Mouse (Mus musculus) MEL (cell line): ENCODE results near the gene Sult6b2. TPM values are rescaled to one million over a fixed set of nuclear protein-coding genes. Genes with fewer than 3 reads are reported as not detected.

Experiments used
- DNase-seq: peaks from one replicate; pipeline ENCODE4 v3.0.0; 2011; ENCODE audit warnings: low read depth, low spot score
- H3K27ac ChIP-seq: 2 replicates; pipeline ENCODE4 v1.5.1; 2012; ENCODE audit warnings: low read depth, mild to moderate bottlenecking, control low read depth, low read length, moderate library complexity; ENCODE audit not compliant: control insufficient read depth
- H3K27me3 ChIP-seq, 2 experiments: fragments of 150-350 bp in 1 of 2; sonication (generic) in 1 of 2; 2 replicates each; pipeline ENCODE4 v1.6.1; 2012; ENCODE audit warnings: low read length in 2 of 2, mild to moderate bottlenecking in 2 of 2, improper control_type of control experiment in 1 of 2, moderate library complexity in 1 of 2; ENCODE audit not compliant: insufficient read depth in 2 of 2, control insufficient read depth in 1 of 2
- H3K36me3 ChIP-seq, 2 experiments: 2 replicates each; pipeline ENCODE4 v1.6.1; 2012 to 2014; ENCODE audit warnings: low read length in 2 of 2, improper control_type of control experiment in 1 of 2, inconsistent platforms in 1 of 2, mild to moderate bottlenecking in 1 of 2; ENCODE audit not compliant: insufficient read depth in 2 of 2, control insufficient read depth in 1 of 2
- H3K4me1 ChIP-seq, 2 experiments: fragments of 150-350 bp in 1 of 2; sonication (generic) in 1 of 2; 2 replicates each; pipeline ENCODE4 v1.6.1; 2012; ENCODE audit warnings: low read length in 2 of 2, improper control_type of control experiment in 1 of 2, mild to moderate bottlenecking in 1 of 2; ENCODE audit not compliant: insufficient read depth in 2 of 2, control insufficient read depth in 1 of 2
- H3K4me3 ChIP-seq, 2 experiments: fragments of 150-350 bp in 1 of 2; sonication (generic) in 1 of 2; 2 replicates each; pipeline ENCODE4 v1.5.1; 2012; ENCODE audit warnings: low read depth in 2 of 2, low read length in 2 of 2, mild to moderate bottlenecking in 2 of 2, moderate library complexity in 2 of 2, control low read depth in 1 of 2, improper control_type of control experiment in 1 of 2; ENCODE audit not compliant: control insufficient read depth in 1 of 2, insufficient read depth in 1 of 2
- H3K79me2 ChIP-seq: 2 replicates; pipeline ENCODE4 v1.6.1; 2012; ENCODE audit warnings: mild to moderate bottlenecking, low read length, moderate library complexity; ENCODE audit not compliant: control insufficient read depth, poor library complexity, insufficient read depth
- H3K9ac ChIP-seq: 2 replicates; pipeline ENCODE4 v1.6.1; 2012; ENCODE audit warnings: low read depth, mild to moderate bottlenecking, control low read depth, low read length, moderate library complexity; ENCODE audit not compliant: control insufficient read depth, poor library complexity, severe bottlenecking
- H3K9me3 ChIP-seq: fragments of 150-350 bp; sonication (generic); replicated peaks from 2 replicates; pipeline ENCODE4 v1.6.1; 2012; ENCODE audit warnings: mild to moderate bottlenecking, low read length, improper control_type of control experiment, moderate library complexity; ENCODE audit not compliant: insufficient read depth
- BHLHE40 ChIP-seq: IDR thresholded peaks from 2 replicates; pipeline ENCODE4 v1.6.1; 2012; ENCODE audit warnings: low read depth, mild to moderate bottlenecking, inconsistent platforms, low read length, improper control_type of control experiment, borderline replicate concordance
- CHD1 ChIP-seq: IDR thresholded peaks from 2 replicates; pipeline ENCODE4 v1.6.1; 2012; ENCODE audit warnings: low read depth, mild to moderate bottlenecking, inconsistent platforms, low read length, improper control_type of control experiment
- CHD2 ChIP-seq: IDR thresholded peaks from 2 replicates; pipeline ENCODE4 v1.6.1; 2011; ENCODE audit warnings: low read length, improper control_type of control experiment
- ETS1 ChIP-seq: IDR thresholded peaks from 2 replicates; pipeline ENCODE4 v1.6.1; 2012; ENCODE audit warnings: low read depth, mild to moderate bottlenecking, inconsistent platforms, low read length, improper control_type of control experiment, moderate library complexity
- GABPA ChIP-seq: IDR thresholded peaks from 2 replicates; pipeline ENCODE4 v1.6.1; 2012; ENCODE audit warnings: low read depth, mild to moderate bottlenecking, inconsistent platforms, low read length, improper control_type of control experiment, moderate library complexity
- GATA1 ChIP-seq: IDR thresholded peaks from 2 replicates; pipeline ENCODE4 v1.6.1; 2011; ENCODE audit warnings: low read depth, low read length, improper control_type of control experiment
- HCFC1 ChIP-seq: IDR thresholded peaks from 2 replicates; pipeline ENCODE4 v1.6.1; 2012; ENCODE audit warnings: low read depth, mild to moderate bottlenecking, inconsistent platforms, low read length, improper control_type of control experiment, moderate library complexity
- JUND ChIP-seq: IDR thresholded peaks from 2 replicates; pipeline ENCODE4 v1.6.1; 2011; ENCODE audit warnings: low read depth, mild to moderate bottlenecking, improper control_type of control experiment, low read length
- KAT2A ChIP-seq: conservative IDR thresholded peaks from 2 replicates; pipeline ENCODE4 v1.6.1; 2012; ENCODE audit warnings: low read depth, low read length, improper control_type of control experiment, inconsistent platforms
- MAX ChIP-seq: IDR thresholded peaks from 2 replicates; pipeline ENCODE4 v1.6.1; 2011; ENCODE audit warnings: low read length, improper control_type of control experiment
- MEF2A ChIP-seq: IDR thresholded peaks from 2 replicates; pipeline ENCODE4 v1.6.1; 2014; ENCODE audit warnings: low read depth, mild to moderate bottlenecking, inconsistent platforms, low read length, improper control_type of control experiment; ENCODE audit not compliant: poor library complexity, insufficient replicate concordance, severe bottlenecking; ENCODE audit errors: extremely low read depth
- MXI1 ChIP-seq: IDR thresholded peaks from 2 replicates; pipeline ENCODE4 v1.6.1; 2011; ENCODE audit warnings: mild to moderate bottlenecking, low read depth, low read length, improper control_type of control experiment
- MYB ChIP-seq: IDR thresholded peaks from 2 replicates; pipeline ENCODE4 v1.6.1; 2011; ENCODE audit warnings: mild to moderate bottlenecking, low read depth, low read length, improper control_type of control experiment
- MYC ChIP-seq: IDR thresholded peaks from 2 replicates; pipeline ENCODE4 v1.6.1; 2011; ENCODE audit warnings: low read depth, mild to moderate bottlenecking, low read length, improper control_type of control experiment, moderate library complexity
- POLR2A ChIP-seq, 2 experiments: IDR thresholded peaks; 2 replicates each; pipeline ENCODE4 v1.6.1; 2011 to 2012; ENCODE audit warnings: low read length in 2 of 2, mild to moderate bottlenecking in 2 of 2, control low read depth in 1 of 2, improper control_type of control experiment in 1 of 2, low read depth in 1 of 2, moderate library complexity in 1 of 2; ENCODE audit not compliant: control insufficient read depth in 1 of 2, insufficient read depth in 1 of 2, poor library complexity in 1 of 2
- POLR2AphosphoS2 ChIP-seq: IDR thresholded peaks from 2 replicates; pipeline ENCODE4 v1.6.1; 2011; ENCODE audit warnings: low read length, improper control_type of control experiment
- POLR2AphosphoS5 ChIP-seq: IDR thresholded peaks from 2 replicates; pipeline ENCODE4 v1.6.1; 2012; ENCODE audit warnings: low read depth, borderline replicate concordance, mild to moderate bottlenecking, inconsistent platforms, low read length, moderate library complexity, mixed read lengths
- RAD21 ChIP-seq: IDR thresholded peaks from 2 replicates; pipeline ENCODE4 v1.6.1; 2011; ENCODE audit warnings: mild to moderate bottlenecking, low read depth, low read length, improper control_type of control experiment
- SIN3A ChIP-seq: IDR thresholded peaks from 2 replicates; pipeline ENCODE4 v1.6.1; 2012; ENCODE audit warnings: low read length, improper control_type of control experiment, inconsistent platforms
- SMC3 ChIP-seq: IDR thresholded peaks from 2 replicates; pipeline ENCODE4 v1.6.1; 2011; ENCODE audit warnings: low read depth, low read length, improper control_type of control experiment
- TBP ChIP-seq: IDR thresholded peaks from 2 replicates; pipeline ENCODE4 v1.8.0; 2011; ENCODE audit warnings: low read depth, low read length, improper control_type of control experiment
- USF2 ChIP-seq, 2 experiments: IDR thresholded peaks; 2 replicates each; pipeline ENCODE4 v1.6.1; 2011 to 2012; ENCODE audit warnings: improper control_type of control experiment in 2 of 2, low read length in 2 of 2, borderline replicate concordance in 1 of 2, inconsistent platforms in 1 of 2, low read depth in 1 of 2, mild to moderate bottlenecking in 1 of 2; ENCODE audit not compliant: insufficient read depth in 1 of 2
- ZC3H11A ChIP-seq: IDR thresholded peaks from 2 replicates; pipeline ENCODE4 v1.6.1; 2012; ENCODE audit warnings: low read depth, mild to moderate bottlenecking, inconsistent platforms, low read length, improper control_type of control experiment
- ZMIZ1 ChIP-seq: IDR thresholded peaks from 2 replicates; pipeline ENCODE4 v1.6.1; 2012; ENCODE audit warnings: low read depth, mild to moderate bottlenecking, inconsistent platforms, low read length, improper control_type of control experiment, moderate library complexity
- ZNF384 ChIP-seq: IDR thresholded peaks from 2 replicates; pipeline ENCODE4 v1.6.1; 2012; ENCODE audit warnings: low read depth, mild to moderate bottlenecking, inconsistent platforms, low read length, improper control_type of control experiment
- polyA plus RNA-seq, 2 experiments: library from polyadenylated mRNA; stranded (reverse) in 1 of 2; unstranded in 1 of 2; fragments of >175 nt in 1 of 2; fragments of >200 nt in 1 of 2; gene quantifications; 2 replicates each; pipeline versions ENCODE4 v1.2.1 to v1.2.4; 2012; ENCODE audit warnings: low replicate concordance in 2 of 2, low read depth in 1 of 2; ENCODE audit not compliant: insufficient read length in 2 of 2, insufficient read depth in 1 of 2, missing spikeins in 1 of 2
- total RNA-seq: library from RNA; depleted of rRNA; stranded (reverse); fragments of 300-350 nt; gene quantifications from 2 replicates; pipeline ENCODE4 v1.2.3, GENCODE M21; 2012

The Sult6b2 gene
- total and polyA plus RNA-seq, 3 experiments = 0.07 TPM; not detected in 2

DNA sequence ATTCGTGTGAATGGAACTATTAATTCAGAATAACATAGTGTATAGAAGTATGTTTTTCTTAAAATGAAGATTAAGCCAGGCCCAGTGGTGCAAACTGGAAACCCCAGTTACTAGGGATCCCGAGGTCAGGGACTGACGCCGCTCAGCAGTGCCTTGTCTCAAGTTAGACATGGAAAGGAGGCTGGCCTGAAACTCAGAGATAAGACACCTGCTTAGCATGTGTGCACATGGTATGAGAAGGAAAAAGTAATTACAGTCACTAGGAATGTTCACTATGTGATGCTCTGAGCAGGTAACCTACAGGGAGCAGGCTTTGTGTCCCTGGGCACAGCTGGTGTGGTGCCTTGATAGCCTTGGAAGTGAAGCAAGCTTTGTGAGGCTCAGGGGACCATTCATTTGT, 32.7 kb downstream of the Sult6b2 start:
- no peak overlapping the region for H3K9ac ChIP-seq
- H3K4me3 ChIP-seq = no peak overlapping the region
- peaks cover 11 to 16% of the 10 kb centered on the region in 2 experiments for H3K36me3 ChIP-seq
- no peaks in the 10 kb centered on the region for H3K9me3 ChIP-seq
- no peak for TF ChIP-seq ZC3H11A
- TF ChIP-seq MXI1 = no peak
- TF ChIP-seq POLR2AphosphoS2 = no peak
- TF ChIP-seq RAD21 = no peak
- no peak for TF ChIP-seq JUND
- TF ChIP-seq POLR2AphosphoS5 = no peak
- TF ChIP-seq ZMIZ1 = no peak
- TF ChIP-seq SIN3A = no peak
- no peak for TF ChIP-seq MEF2A
- TF ChIP-seq MYC = no peak
- no peak for TF ChIP-seq GABPA
- no peak for TF ChIP-seq MYB
- TF ChIP-seq CHD1 = no peak
- DNase-seq = no peak
- H3K27ac ChIP-seq = no peak overlapping the region
- no peaks in the 10 kb centered on the region for H3K79me2 ChIP-seq
- H3K4me1 ChIP-seq = peaks cover 6 to 11% of the 10 kb centered on the region in 2 experiments
- H3K27me3 ChIP-seq = no peaks in the 10 kb centered on the region

DNA sequence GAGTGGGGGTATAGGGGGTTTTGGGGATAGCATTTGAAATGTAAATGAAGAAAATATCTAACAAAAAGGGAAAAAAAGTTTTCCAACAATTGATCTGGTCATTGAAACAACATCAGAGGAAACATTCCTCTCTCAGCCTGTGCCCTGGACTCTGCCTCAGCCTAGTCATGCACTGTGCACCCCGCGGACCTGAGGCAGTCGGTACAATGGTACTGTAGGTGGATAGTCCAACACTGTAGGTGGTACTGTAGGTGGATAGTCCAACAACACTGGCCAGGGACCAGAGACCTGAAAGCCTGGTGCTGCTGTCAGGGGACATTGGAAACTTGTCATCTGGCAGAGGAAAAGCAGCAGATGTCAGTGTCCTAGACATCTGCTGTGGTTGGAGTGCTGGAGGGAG, 34.4 kb downstream of the Sult6b2 start:
- Histone ChIP-seq H3K27ac (no peak overlapping the region), H3K79me2 (no peaks in the 10 kb centered on the region), H3K9me3 (no peaks in the 10 kb centered on the region), H3K27me3 (no peaks in the 10 kb centered on the region), H3K4me3 (no peak overlapping the region), H3K9ac (no peak overlapping the region), H3K4me1 (no peaks in the 10 kb centered on the region), H3K36me3 (peaks cover 0 to 24% of the 10 kb centered on the region in 2 experiments; a peak in 2 of 4 replicates)
- DNase-seq = no peak
- TF ChIP-seq POLR2A (IDR thresholded peaks at IDR 0.05; ENCODE audit: control insufficient read depth in 1 of 2, insufficient read depth in 1 of 2, low read depth in 1 of 2, low read length in 2 of 2, poor library complexity in 1 of 2) (no peak), HCFC1 (no peak)

DNA sequence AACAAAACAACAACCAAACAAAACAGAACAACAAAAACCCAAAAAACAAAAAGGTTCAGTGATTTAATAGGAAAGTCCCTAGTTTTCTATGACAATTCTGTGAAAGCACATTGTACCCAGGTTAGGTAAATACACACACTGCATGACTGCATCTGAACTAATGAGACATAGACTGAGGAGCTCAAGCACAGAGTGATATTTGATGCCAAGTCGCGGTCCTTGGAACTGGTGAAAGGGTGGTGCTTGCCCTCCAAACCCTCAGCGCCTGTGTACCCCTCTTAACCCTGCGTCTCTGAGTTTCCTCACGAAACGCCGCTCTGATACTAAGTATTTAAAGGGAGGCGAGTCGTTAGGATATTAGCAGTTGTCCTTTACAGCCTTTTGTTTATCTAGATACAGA, 37.0 kb downstream of the Sult6b2 start:
- TF ChIP-seq TBP (no peak), MYC (no peak), MXI1 (no peak), HCFC1 (no peak), GATA1 (no peak), ETS1 (no peak), CHD1 (no peak), ZNF384 (no peak), CHD2 (no peak), SMC3 (no peak), SIN3A (no peak), POLR2AphosphoS5 (no peak), MAX (no peak), KAT2A (no peak), USF2 (IDR thresholded peaks at IDR 0.05; ENCODE audit: borderline replicate concordance in 1 of 2, insufficient read depth in 1 of 2, low read depth in 1 of 2, low read length in 2 of 2) (no peak), BHLHE40 (no peak), POLR2AphosphoS2 (no peak), JUND (no peak)
- no peak for DNase-seq
- Histone ChIP-seq H3K79me2 (0 out of 2 replicates have a peak, but pooled peaks cover 3% of the 10 kb centered on the region), H3K9ac (no peak overlapping the region), H3K4me1 (no peaks in the 10 kb centered on the region), H3K27ac (no peak overlapping the region), H3K36me3 (peaks cover 0 to 28% of the 10 kb centered on the region in 2 experiments; a peak in 2 of 4 replicates), H3K4me3 (no peak overlapping the region), H3K27me3 (no peaks in the 10 kb centered on the region), H3K9me3 (no peaks in the 10 kb centered on the region)
